Mouse (Mus musculus) cerebellum, adult 11 months (tissue): Measurements from ENCODE around the gene Atp8a2.

ENCODE experiments used
- DNase-seq: peaks from one replicate; pipeline ENCODE4 v3.0.0; 2022

The Atp8a2 gene

DNA sequence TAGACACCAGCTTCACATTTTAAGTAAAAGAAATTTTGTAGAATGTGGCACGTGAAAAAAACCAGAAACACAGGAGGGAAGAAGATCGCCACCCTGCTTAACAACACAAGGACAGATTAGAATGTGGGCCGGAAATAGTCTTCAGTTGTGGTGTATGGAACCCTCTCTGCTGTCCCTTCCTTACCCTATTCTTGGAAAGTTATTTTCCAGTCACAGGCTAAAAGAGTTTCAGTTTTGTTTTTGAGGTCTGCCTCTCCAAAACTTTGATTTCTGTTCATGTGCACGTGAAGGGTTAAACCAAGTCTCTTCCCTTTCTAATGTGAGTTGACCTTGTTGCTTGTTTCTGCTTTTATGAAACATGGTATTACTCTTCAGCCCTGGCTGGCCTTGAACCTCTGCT lies 501.8 kb downstream of the Atp8a2 start:
- no peak for DNase-seq

DNA sequence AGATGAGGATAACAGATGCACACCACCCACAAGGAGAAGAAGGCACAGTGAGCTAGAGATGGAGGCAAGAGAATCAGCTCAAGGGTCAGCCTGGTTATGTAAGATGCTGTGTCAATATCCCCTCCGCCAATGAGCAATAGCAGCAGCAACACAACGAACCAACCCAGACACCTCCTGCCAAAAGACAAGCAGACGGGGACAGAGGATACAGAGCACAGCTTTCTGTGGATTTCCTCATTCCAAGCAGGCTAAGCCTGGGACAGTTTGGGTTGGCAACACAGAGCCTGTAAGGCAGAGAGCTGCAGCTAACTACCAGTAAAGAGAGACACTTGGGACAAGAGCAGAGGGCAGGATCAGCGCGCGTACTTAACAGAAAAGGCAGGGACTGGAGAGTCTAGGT lies 504.8 kb downstream of the Atp8a2 start:
- no peak for DNase-seq

DNA sequence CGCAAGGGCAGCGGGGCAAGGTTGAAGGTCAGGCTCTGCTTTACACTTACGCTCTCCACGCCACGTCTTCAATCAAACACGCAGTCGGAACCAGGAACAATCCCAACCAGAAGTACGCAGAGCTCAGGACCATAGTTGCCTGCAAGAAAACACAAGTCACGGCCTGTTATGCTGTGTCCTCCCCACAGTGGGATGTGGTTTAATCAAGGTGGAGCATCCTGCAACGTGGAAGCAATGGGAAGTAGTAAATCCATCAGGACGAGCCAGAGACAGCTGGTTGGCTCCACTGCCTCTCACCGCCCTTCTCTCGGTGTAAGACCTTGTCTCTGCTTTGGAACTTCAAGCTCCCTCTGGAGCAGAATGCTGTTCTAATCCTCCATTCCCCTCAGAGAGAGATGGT lies 505.6 kb downstream of the Atp8a2 start:
- no peak for DNase-seq

DNA sequence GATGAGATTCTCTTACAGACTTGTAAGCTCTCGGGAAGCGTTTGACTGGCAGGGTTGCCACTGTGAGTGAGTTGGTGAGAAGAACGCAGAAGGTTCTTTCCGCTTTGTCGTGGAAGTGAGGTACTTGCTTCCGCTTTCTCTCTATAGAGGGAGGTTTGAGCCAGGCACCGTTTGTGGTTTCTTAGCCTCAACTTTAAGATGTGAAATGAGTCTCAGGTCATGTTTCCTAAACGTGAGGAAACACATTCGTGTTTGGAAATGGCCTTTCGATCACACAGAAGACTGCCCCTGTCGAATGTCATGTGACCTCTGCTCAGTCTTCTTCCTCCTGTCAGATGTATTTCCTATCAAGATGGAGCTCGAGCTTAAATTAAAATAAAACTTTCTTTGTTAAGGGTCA lies 506.0 kb downstream of the Atp8a2 start:
- no peak for DNase-seq

DNA sequence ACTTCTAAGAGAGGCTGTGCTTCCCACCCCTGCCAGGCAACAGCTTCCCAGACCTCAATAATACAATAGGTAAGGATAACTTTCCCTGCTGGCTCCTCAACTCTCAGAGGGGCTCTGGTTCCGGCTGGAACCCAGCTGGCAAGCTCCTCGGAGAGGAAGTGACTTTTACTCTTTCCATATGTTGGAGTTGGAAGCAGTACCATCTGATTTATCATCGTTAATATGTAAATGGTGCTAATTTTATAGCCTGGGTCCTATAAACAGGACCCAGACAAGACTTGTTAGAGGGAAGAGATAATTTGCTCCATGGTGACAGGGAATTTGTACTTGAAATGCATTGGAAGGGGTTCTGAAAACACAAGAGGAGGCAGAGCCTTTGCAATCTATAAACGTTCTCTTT lies 507.4 kb downstream of the Atp8a2 start:
- no peak for DNase-seq

DNA sequence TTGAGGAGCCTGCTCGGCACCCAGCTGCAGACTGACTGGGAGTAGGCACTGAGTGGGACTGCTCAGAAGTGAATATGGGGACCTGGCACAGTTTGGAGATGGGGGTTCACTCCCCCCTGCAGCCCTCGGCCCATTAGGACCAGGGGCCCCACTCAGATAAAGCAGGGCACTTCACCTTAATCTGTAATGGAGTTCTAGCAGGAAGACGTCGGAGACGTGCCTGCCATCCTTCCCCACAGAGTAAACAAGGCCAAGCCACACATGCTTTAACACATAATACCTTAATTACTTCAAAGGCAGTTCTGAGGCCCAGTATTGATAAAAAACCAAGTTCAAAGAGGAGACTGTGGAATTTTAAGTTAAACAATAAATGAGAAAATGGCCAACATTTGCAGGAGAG lies 510.8 kb downstream of the Atp8a2 start:
- no peak for DNase-seq

DNA sequence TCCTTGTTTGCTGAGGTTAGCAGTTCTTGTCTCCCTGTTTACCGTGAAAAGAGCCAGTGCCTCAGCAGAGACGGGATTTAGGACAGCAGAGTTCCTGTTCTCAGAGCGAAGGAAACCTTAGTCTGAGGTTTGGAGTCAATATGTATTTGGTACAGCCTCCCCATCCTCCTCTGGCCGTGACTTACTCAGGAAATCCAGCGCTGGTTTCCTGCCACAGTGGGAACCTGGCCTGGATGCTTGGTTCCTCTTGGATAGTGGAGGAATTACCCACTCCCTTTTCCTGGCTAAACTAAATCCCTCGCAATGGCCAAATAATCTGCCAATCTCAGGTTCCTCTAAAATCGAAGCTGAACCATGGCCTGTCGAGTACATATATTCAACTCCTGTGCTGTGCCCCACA lies 511.6 kb downstream of the Atp8a2 start:
- DNase-seq: no peak

DNA sequence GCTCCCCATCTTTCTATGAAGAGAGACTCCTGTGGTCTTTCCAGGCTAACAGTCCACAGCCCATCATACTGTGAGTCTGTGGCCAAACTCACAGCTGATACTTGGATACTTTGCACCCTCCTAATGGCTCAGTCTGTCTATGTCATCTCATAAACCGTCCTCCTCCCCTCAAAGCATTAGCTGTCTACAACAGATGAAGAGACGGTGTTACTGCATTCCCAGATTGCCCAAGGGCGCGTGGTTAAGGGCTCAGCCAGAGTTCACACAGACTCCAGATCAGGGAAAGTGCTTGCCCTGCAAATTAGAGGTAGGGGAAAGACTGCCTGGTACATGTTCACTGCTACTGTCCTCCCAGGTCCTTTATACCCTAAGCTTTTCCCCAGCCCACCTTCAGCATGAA lies 515.1 kb downstream of the Atp8a2 start:
- no peak for DNase-seq

DNA sequence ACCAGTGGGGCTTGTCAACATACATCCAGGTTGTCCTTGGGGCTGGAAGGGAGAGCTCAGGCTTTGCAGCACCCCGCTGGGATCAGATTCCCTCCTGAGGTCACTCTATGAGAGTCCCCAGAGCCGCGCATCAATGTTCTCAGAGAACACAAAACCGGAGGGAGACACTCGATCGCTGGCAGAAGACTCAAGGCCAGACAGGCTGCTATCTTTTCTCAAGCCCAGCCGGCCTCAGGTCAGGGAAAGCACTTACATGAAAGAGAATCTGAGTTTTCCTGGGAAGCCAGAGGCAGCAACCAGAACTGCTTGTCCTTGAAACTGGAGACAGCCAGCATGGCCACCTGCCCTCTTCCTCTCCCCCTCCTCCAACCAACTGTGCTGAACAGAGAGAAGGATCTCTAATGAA lies 519.4 kb downstream of the Atp8a2 start:
- DNase-seq: no peak

DNA sequence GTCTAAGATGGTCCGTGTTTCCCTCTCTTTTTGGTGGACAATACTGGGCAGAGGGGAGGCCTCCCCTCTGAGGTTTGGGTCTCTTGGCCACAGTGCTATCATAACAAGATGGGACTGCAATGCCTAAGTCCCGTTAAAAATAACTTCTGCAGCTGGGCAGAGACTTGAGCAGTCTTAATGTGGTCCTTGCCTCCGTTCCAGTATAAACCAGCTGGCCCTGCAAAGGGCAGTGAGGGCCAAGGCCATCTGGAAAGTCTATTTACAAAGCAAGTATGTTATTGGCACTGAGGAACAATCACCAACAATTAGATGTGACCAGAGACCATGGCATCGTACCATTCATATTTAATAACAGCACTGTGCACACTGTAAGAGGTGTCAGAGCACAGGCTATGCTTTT lies 521.6 kb downstream of the Atp8a2 start:
- DNase-seq: no peak

DNA sequence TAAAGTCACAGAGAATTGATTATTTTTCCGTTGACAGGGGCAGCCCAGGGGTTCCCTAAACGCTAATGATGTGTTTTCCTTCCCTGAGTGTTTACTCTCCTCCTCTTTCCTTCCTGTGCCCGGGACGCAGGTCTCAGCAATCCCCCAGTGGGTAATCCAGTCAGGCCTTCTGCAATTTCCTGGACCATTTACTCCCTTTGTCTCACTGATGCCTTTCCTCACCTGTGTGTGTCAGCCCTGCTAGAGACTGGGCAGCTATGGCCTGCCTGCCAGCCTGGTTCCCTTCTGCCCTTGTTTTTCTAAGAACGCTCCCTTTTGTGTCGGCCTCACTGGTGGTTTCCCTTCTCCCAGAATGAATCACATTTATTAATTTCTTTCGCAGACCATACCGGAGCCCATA lies 522.4 kb downstream of the Atp8a2 start:
- no peak for DNase-seq

DNA sequence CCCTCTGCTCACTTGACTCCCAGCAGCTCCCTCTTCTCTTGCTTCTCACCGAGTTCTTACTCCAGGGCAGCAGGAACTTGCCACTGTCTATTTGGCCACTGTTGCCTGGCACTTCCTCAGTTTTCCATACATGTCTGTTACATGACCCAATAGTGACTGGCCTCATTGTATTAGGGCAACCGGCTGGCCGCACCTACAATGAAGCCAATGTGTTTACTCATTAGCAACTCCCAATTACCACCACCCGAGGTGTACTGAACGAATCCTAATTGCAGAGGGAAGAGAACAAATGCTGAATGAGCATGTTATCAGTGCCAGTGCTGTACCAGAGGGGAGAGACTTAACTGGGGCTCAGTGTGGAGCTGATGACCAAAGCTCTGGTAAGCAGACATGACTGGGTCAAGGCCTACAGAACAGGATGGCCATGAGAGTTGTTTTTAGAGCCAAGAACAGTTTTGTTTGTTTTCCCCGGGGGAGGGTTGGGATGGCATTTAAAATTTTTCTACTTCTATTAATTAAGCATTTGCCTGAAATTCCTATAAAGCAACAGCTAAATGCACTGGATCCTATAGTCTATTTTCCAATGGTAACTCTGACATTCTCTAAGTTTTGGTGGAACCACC lies 524.0 kb downstream of the Atp8a2 start:
- no peak for DNase-seq

DNA sequence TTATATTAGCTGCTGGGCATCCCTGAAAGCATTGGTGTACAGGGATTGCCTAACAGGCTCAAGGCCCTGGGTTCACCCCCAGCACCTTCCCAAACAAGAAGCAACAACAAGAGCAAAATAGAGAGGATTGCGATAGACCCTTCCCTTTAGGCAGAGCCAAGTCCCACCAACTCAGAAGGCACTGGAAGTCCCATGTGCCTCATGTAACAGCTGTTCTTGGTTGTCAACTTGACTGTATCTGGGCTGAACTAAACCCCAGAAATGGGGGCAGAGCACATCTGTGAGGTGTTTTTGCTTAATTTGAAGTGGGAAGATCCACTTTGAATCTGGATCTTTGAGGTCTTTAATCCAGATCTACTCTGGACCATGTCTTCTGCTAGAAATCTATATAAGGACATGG lies 539.9 kb downstream of the Atp8a2 start:
- no peak for DNase-seq

DNA sequence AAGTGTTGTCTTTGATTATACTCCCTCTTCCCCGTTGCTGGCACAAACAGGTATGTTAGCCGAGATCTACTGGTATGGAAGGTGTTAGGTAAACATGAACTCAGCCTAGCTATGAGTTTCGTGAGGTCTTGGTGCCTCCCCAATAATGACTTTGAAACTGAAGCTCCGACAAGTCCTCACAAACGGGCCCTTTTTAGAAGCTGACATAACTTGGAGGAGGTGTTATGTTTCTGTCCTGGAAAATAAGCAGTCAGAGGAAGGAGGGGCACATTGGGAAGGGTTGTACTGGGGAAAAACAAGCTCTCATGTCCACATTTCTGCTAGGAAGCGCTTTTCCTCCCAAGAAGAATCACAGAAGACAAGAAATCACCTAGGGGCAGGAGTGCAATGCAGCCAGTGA lies 540.4 kb downstream of the Atp8a2 start:
- DNase-seq: no peak

DNA sequence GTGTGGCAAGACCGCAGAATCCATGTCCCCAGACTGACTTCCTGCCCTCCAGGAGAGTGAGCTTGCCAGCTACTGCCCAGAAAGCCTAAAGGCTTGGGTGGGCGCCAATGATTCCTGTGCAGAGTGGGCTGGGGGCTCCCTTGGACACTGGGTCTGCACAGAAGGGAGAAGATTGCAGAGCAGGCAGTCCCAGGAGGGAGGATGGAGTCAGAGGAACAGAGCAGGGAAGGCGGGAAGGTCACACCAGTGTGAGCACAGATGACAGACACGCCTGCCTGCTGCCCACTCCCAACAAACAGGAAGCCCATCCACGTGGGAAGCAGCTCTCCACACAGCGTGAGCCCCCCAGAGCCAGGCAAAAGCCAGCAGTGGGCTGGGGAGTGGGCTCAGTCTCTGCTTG lies 547.6 kb downstream of the Atp8a2 start:
- DNase-seq: no peak

DNA sequence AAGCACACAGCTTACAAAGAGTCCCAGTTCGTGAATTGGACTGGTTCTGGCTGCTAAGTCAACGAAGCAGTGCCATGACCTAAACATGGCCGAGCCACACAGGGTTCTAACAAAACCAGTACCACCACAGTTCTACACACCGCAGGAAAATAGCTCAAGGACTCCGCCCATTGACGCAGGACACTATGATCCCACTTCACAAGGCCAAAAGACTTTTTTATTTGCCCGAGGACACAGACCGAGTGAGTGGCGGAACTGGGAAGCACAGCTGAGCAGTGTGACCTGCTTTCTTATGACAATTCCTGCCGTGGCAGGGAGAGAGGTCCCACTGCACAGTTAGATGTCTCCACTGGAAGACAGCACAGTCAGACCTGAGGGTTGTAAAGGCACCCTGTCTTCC lies 548.4 kb downstream of the Atp8a2 start:
- no peak for DNase-seq

DNA sequence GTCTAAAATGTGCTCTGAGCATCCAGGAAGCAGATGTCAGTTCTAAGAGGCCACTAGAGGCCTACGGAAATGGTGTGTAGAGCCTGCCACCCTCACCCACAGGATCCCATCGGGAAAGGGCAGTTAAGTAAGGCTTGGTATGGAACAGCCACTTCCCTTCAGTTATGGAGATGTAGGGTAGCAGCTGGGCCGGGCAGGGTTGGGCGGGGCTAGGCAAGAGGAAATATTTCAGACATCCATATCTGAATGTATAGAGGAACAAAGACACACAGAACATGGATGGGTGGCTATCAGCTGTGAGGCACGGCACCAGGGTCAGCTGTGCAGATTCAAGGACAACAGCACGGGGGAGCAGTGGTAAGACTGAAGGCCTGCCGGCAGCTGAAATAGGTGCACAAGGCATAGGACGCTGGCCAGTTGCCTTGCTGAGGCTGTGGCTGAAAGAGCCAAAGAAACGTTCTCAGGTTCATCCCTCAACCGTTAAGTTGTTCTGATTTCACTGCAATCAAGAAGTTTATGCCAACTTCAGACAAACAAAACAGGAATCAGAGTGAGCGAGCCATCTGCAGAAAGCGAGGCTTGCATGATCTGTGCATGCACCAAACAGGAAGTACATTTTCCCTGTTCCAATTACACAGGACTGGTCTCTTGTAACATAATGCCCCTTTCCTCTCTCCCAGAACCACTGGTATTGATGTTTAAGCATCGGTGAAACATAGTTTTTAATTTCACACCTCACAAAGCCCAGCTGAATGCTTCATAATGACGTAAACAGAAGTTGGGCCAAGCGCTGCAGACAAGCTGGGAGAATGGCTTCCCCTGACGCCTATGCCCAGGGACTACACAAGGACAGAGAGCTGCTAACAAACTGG lies 549.9 kb downstream of the Atp8a2 start:
- DNase-seq: no peak

DNA sequence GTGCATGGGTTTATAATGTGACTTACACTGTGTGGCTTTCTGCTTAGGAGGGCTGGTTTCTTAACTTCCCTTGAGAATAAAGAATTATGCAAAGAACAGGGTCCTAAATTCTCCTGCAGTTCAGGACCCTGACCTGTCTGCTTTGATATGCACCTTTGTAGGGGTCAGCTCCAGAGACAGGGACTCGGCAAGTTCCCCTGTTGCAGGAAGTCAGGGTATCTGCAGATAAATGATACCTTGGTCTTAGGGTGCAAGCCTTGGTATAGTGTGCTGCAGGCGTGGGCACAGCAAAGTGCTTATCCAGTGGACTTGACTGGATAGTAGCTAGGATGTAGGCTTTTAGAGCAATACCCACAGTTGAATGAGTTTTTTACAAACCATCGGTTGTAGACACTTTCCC lies 552.1 kb downstream of the Atp8a2 start:
- DNase-seq: no peak

DNA sequence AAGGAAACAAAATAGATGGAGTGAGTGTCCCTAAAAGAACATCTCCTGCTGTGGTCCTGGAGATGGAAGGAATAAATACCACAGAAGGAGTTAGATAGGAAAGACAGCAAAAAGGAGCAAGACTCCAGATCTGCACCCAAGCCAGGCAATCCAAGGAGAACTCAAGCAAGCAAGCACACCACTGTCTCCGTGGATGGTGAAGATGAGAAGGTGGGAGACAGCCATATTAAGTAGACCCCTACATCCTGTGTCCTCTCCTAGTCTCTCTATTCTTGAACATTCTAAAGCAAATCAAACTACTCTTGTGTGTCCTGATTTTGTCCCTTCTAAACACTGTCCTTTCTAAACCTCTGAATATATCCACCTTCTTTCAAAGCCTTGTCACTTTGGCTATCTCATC lies 552.8 kb downstream of the Atp8a2 start:
- DNase-seq: no peak

DNA sequence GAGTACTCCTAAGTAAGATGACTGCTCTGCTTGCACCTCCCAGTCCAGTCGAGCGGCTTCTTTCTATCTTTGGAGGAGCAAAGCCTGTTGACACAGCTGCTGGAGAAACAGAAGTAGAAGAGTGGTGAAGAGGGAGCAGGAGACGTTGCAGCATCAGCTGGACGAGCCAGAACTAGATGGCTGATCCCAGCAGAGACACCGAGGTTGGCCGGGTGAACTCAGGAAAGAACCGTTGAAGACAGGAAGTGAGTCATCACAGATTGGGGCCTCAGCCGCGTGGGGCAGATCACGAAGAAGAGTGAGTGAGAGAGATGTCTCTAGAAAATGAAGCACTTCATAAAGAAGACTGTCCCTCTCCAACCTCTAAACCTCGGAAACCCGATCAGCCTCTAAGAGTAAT lies 553.4 kb downstream of the Atp8a2 start:
- DNase-seq: no peak

DNA sequence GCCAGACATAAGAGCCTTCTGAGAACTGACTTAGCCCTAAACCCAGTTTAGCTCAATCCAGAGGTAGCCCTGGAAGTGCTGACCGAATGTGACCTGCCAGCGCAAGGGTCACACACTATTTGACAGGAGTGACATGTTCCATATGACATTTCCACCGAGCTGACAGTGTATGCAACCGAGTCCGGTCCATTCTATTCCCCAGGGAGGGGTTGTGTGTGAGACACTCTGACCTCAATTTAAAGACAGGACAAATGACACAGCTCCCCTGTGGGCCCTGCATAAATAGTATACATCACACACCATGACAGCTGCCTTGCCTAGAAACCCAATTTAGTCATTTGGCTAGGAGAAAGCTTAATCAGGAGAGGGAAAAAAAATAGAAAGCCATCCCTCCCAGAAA lies 555.1 kb downstream of the Atp8a2 start:
- DNase-seq: no peak

DNA sequence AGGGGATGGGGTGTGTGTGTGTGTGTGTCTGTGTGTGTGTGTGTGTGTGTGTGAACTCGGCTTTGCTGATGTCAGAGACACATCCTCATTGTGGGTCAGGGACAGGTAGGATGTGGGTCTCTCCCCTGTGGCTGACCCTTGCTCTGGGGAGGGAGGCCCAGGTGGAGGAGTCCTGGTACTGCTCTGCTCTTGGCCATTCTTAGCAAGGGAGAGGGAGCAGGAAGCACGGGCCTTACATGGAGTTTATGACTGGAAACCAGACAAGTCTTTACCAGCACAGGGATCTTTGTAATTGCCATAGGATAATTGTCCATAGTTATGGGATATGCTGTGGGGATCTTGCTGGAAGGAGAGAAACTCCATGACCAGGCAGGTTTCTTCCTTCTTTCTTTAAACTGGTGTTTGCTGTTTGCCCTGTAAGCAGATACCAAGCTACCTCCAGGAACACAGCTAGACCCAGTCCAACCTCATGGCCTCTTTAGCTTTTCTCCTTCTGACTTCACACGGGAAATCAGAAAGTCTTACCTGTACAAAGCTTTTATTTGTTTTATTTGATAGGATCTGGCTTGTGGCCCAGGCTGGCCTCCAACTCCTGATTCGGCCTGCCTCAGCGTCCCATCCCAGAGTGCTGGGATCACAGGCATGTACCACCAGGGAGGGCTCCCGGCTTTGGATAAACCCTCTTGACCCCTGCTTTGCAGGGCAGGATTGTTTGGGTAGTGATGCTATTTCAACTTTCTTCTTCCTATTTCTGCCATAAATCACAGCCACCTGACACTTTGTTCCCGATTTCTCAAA lies 557.9 kb downstream of the Atp8a2 start:
- no peak for DNase-seq

DNA sequence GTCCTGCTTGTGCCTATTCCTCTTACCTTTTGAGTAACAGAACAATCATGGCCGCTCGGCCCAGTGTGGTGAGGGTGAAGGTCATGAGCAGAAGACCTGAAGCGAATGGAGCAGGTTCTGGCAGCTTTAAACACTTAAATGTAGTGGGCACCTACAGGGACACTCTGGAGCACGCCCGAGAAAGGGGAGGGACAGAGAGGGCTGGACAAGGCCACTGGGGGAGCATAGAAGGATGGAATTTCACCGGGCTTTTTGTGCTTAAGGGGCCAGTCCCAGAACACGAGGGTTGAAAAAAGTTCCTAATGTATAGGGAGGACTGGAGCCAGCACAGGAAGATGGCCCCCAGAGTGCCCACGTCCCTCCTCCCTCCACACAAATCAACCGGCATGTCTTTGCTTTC lies 563.0 kb downstream of the Atp8a2 start:
- no peak for DNase-seq

DNA sequence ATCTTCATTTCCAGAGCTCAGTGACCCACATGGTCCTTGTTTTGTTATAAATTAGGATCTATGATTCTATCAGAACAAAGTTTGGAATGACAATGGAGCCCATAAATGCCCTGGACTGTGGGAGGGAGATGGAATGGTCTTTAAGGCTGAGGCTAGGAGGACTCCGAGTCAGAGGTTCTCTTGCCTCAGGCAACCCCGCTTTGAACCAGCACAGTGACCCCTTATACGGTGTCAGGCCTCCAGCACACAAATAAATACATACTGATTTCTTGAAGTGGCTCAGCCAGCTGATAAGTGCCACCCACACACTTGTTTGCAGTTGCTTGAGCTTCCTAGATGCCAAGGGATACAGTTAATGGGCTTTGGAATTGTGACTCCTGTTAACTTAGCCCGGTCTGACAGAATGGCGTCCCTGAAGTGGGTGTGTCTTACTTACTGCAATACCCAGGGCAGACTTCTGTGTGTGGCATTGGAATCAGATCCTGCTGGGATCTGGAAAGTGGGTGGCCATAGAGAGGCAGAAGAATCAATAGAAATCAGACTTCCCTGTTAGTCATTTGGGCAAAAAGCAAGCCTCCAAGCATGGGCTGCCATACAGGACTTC lies 563.6 kb downstream of the Atp8a2 start:
- no peak for DNase-seq
